Mouse (Mus musculus) limb, embryonic 12.5 days (tissue): ENCODE measurements at regions not wholly inside any gene's neighbourhood (a gene's known extent, or its start where the extent isn't known, plus 50 kb on each side); places are given as distances from the start of the nearest gene placed in this dataset.

Source experiments
- ATAC-seq: fragments of 200-750 bp; cut with Nextera tagmentation; 2 replicates; pipeline ENCODE4 v1.8.0; 2017; ENCODE audit warnings: low read depth, moderate TSS enrichment; ENCODE audit not compliant: insufficient number of reproducible peaks, insufficient read depth, low FRiP score, low TSS enrichment
- H3K27ac ChIP-seq: fragments of 300-500 bp; sonication (generic); 2 replicates; pipeline ENCODE4 v1.5.1; 2016; ENCODE audit warnings: mild to moderate bottlenecking, moderate library complexity
- H3K27me3 ChIP-seq: fragments of 300-500 bp; sonication (generic); 2 replicates; pipeline ENCODE4 v1.6.1; 2016; ENCODE audit warnings: mild to moderate bottlenecking, moderate library complexity
- H3K36me3 ChIP-seq: fragments of 300-500 bp; sonication (generic); 2 replicates; pipeline ENCODE4 v1.6.1; 2016; ENCODE audit warnings: mild to moderate bottlenecking, moderate library complexity
- H3K4me1 ChIP-seq: fragments of 300-500 bp; sonication (generic); replicated peaks from 2 replicates; pipeline ENCODE4 v1.6.1; 2016
- H3K4me2 ChIP-seq: fragments of 300-500 bp; sonication (generic); 2 replicates; pipeline ENCODE4 v1.6.1; 2016; ENCODE audit warnings: mild to moderate bottlenecking, moderate library complexity
- H3K4me3 ChIP-seq: fragments of 300-500 bp; sonication (generic); replicated peaks from 2 replicates; pipeline ENCODE4 v1.5.1; 2016; ENCODE audit warnings: mild to moderate bottlenecking
- H3K9ac ChIP-seq: fragments of 300-500 bp; sonication (generic); replicated peaks from 2 replicates; pipeline ENCODE4 v1.6.1; 2016; ENCODE audit warnings: mild to moderate bottlenecking, moderate library complexity
- H3K9me3 ChIP-seq: fragments of 300-500 bp; sonication (generic); 2 replicates; pipeline ENCODE4 v1.6.1; 2016; ENCODE audit warnings: mild to moderate bottlenecking, moderate library complexity
- WGBS: fragments of 180-500 bp; shearing (Covaris S2); methylation state at CpG from one replicate; pipeline ENCODE4 v1.1.7; 2016; 5-methylcytosine and 5-hydroxymethylcytosine counted together

GRCm38 (mm10) chr4:98200701-98201100, 182.4 kb downstream of the Tm2d1 start:
- no peak for ATAC-seq
- no peak overlapping the region for H3K4me3 ChIP-seq
- H3K27ac ChIP-seq, result no peak overlapping the region
- H3K4me2 ChIP-seq, result no peak overlapping the region
- WGBS, result 50% methylated on average over 1 of the region's 1 CpGs
- no peaks in the 10 kb centered on the region for H3K4me1 ChIP-seq
- H3K9me3 ChIP-seq, result no peaks in the 10 kb centered on the region
- H3K36me3 ChIP-seq, result no peaks in the 10 kb centered on the region
- no peaks in the 10 kb centered on the region for H3K27me3 ChIP-seq
- H3K9ac ChIP-seq, result no peak overlapping the region

GRCm38 (mm10) chr4:98190318-98190717, 192.8 kb downstream of the Tm2d1 start:
- WGBS, result 88% methylated on average over 3 of the region's 3 CpGs
- no peak for ATAC-seq
- H3K27me3 ChIP-seq, result no peaks in the 10 kb centered on the region
- H3K4me2 ChIP-seq, result no peak overlapping the region
- H3K9me3 ChIP-seq, result no peaks in the 10 kb centered on the region
- H3K27ac ChIP-seq, result no peak overlapping the region
- H3K9ac ChIP-seq, result no peak overlapping the region
- no peaks in the 10 kb centered on the region for H3K4me1 ChIP-seq
- H3K36me3 ChIP-seq, result no peaks in the 10 kb centered on the region
- no peak overlapping the region for H3K4me3 ChIP-seq

GRCm38 (mm10) chr4:98189894-98190293, 193.2 kb downstream of the Tm2d1 start:
- H3K4me3 ChIP-seq, result no peak overlapping the region
- ATAC-seq, result no peak
- no peaks in the 10 kb centered on the region for H3K4me1 ChIP-seq
- no peaks in the 10 kb centered on the region for H3K36me3 ChIP-seq
- no peak overlapping the region for H3K4me2 ChIP-seq
- H3K27ac ChIP-seq, result no peak overlapping the region
- no peaks in the 10 kb centered on the region for H3K9me3 ChIP-seq
- no peaks in the 10 kb centered on the region for H3K27me3 ChIP-seq
- no peak overlapping the region for H3K9ac ChIP-seq
- 64% methylated on average over 1 of the region's 1 CpGs for WGBS

- ATAC-seq, result no peak
- Histone ChIP-seq H3K27ac (no peak overlapping the region), H3K4me3 (no peak overlapping the region), H3K4me2 (no peak overlapping the region), H3K4me1 (no peaks in the 10 kb centered on the region), H3K9ac (no peak overlapping the region), H3K9me3 (no peaks in the 10 kb centered on the region), H3K27me3 (no peaks in the 10 kb centered on the region), H3K36me3 (no peaks in the 10 kb centered on the region)
- 78% methylated on average over 7 of the region's 7 CpGs for WGBS
Observed at GRCm38 (mm10) chr4:98188944-98189343, 194.2 kb downstream of the Tm2d1 start.

GRCm38 (mm10) chr4:98187038-98187437, 196.1 kb downstream of the Tm2d1 start:
- Histone ChIP-seq H3K27ac (no peak overlapping the region), H3K9me3 (no peaks in the 10 kb centered on the region), H3K4me1 (peaks cover 4% of the 10 kb centered on the region), H3K9ac (no peak overlapping the region), H3K27me3 (no peaks in the 10 kb centered on the region), H3K4me3 (no peak overlapping the region), H3K4me2 (no peak overlapping the region), H3K36me3 (no peaks in the 10 kb centered on the region)
- no peak for ATAC-seq
- 93% methylated on average over 2 of the region's 2 CpGs for WGBS

- Histone ChIP-seq H3K4me2 (no peak overlapping the region), H3K9me3 (no peaks in the 10 kb centered on the region), H3K27ac (peak overlapping the region; percentile 64; the same call in 1 of the 2 replicates), H3K9ac (no peak overlapping the region), H3K4me1 (peaks cover 23% of the 10 kb centered on the region), H3K27me3 (no peaks in the 10 kb centered on the region), H3K36me3 (no peaks in the 10 kb centered on the region), H3K4me3 (no peak overlapping the region)
- ATAC-seq, result peak; percentile 71
- 38% methylated on average over 4 of the region's 4 CpGs for WGBS
Observed at GRCm38 (mm10) chr4:98182053-98182355, 201.1 kb downstream of the Tm2d1 start.

GRCm38 (mm10) chr4:98181185-98182052, 201.7 kb downstream of the Tm2d1 start:
- H3K9ac ChIP-seq, result no peak overlapping the region
- H3K9me3 ChIP-seq, result no peaks in the 10 kb centered on the region
- H3K36me3 ChIP-seq, result no peaks in the 10 kb centered on the region
- no peaks in the 10 kb centered on the region for H3K27me3 ChIP-seq
- no peak overlapping the region for H3K27ac ChIP-seq
- H3K4me2 ChIP-seq, result no peak overlapping the region
- no peak overlapping the region for H3K4me3 ChIP-seq
- peaks cover 23% of the 10 kb centered on the region for H3K4me1 ChIP-seq
- 49% methylated on average over 12 of the region's 12 CpGs for WGBS
- no peak for ATAC-seq

- no peak overlapping the region for H3K27ac ChIP-seq
- H3K4me3 ChIP-seq, result no peak overlapping the region
- no peaks in the 10 kb centered on the region for H3K27me3 ChIP-seq
Observed at GRCm38 (mm10) chr4:98180336-98180735, 202.8 kb downstream of the Tm2d1 start.

More at GRCm38 (mm10) chr4:98180336-98180735, 202.8 kb downstream of the Tm2d1 start:
- Histone ChIP-seq H3K9ac (no peak overlapping the region), H3K4me2 (peak overlapping the region; percentile 24; the same call in 1 of the 2 replicates), H3K4me1 (peaks cover 23% of the 10 kb centered on the region), H3K9me3 (no peaks in the 10 kb centered on the region), H3K36me3 (no peaks in the 10 kb centered on the region)
- 30% methylated on average over 10 of the region's 10 CpGs for WGBS
- no peak for ATAC-seq
